Mouse (Mus musculus): ENCODE measurements around the gene Wdr91. TPM values are rescaled to one million over a fixed set of nuclear protein-coding genes. Genes with fewer than 3 reads are reported as not detected.

Wdr91 gene
- 58.4 and 60.2 TPM in 2 replicates for polyA plus RNA-seq (2012; rRNA removed)

GRCm38 (mm10) chr6:34910371-34911219, at the start of gene Wdr91:
Gene Wdr91, minus strand, starts transcription at chr6:34910876.
- under 1% methylated on average over 64 of the region's 64 CpGs for WGBS
- peak within 1 kb of the TSS; percentile 5; the same call in 1 of the 2 replicates for H3K27ac ChIP-seq (ENCODE audit: control insufficient read depth, insufficient read depth, low read length)
- H3K36me3 ChIP-seq (ENCODE audit: control insufficient read depth, insufficient read depth, low read length): peaks cover 16% of the 10 kb centered on the region
- H3K4me3 ChIP-seq (ENCODE audit: control insufficient read depth, insufficient read depth, low read length): peak within 1 kb of the TSS; percentile 72
- peak; percentile 93 for DNase-seq
- TF ChIP-seq CTCF (IDR thresholded peaks at IDR 0.05; ENCODE audit: borderline replicate concordance, control insufficient read depth, extremely low read depth, insufficient read depth, low read length, poor library complexity) (peak; percentile 68; the same call in 1 of the 2 replicates), POLR2A (IDR thresholded peaks at IDR 0.05; ENCODE audit: control insufficient read depth, extremely low read depth, insufficient read depth, low read length, poor library complexity) (peak; percentile 55; the same call in 1 of the 2 replicates)
- H3K27me3 ChIP-seq (ENCODE audit: control insufficient read depth, insufficient read depth, low read length): no peaks in the 10 kb centered on the region
- H3K4me1 ChIP-seq (replicated peaks; ENCODE audit: control insufficient read depth, insufficient read depth, low read length): peaks cover 6% of the 10 kb centered on the region

DNA sequence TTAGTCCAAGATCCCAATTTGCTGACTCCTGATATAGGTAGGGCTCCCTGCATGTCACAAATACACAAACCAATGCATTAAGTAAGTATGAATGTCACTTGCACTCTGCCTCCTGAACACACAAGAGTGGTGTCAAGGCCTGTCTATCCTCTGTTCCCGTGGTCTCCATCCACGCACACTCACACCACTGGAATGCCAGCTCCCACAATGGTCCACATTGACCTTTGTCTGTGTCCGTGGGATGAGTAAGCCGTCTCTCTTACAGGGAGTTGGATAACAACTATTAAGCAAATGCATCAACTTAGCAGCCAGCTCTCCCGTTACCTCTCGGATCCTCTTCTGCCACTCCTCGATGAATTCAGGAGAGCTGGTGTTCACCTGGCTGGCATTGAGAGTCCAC, 48.5 kb upstream of the Wdr91 start:
- Histone ChIP-seq H3K4me3 (ENCODE audit: control insufficient read depth, insufficient read depth, low read length) (no peak overlapping the region), H3K27me3 (ENCODE audit: control insufficient read depth, insufficient read depth, low read length) (no peaks in the 10 kb centered on the region), H3K27ac (ENCODE audit: control insufficient read depth, insufficient read depth, low read length) (no peak overlapping the region), H3K4me1 (replicated peaks; ENCODE audit: control insufficient read depth, insufficient read depth, low read length) (peaks cover 23% of the 10 kb centered on the region), H3K36me3 (ENCODE audit: control insufficient read depth, insufficient read depth, low read length) (no peaks in the 10 kb centered on the region)
- WGBS: 95% methylated on average over 7 of the region's 7 CpGs
- TF ChIP-seq POLR2A (IDR thresholded peaks at IDR 0.05; ENCODE audit: control insufficient read depth, extremely low read depth, insufficient read depth, low read length, poor library complexity): no peak
- TF ChIP-seq CTCF (IDR thresholded peaks at IDR 0.05; ENCODE audit: borderline replicate concordance, control insufficient read depth, extremely low read depth, insufficient read depth, low read length, poor library complexity): no peak
- no peak for DNase-seq

- no peak for DNase-seq
- TF ChIP-seq CTCF (IDR thresholded peaks at IDR 0.05; ENCODE audit: borderline replicate concordance, control insufficient read depth, extremely low read depth, insufficient read depth, low read length, poor library complexity) (no peak; the same call in 1 of the 2 replicates), POLR2A (IDR thresholded peaks at IDR 0.05; ENCODE audit: control insufficient read depth, extremely low read depth, insufficient read depth, low read length, poor library complexity) (no peak)
- 57% methylated on average over 8 of the region's 8 CpGs for WGBS
- Histone ChIP-seq H3K36me3 (ENCODE audit: control insufficient read depth, insufficient read depth, low read length) (no peaks in the 10 kb centered on the region), H3K27ac (ENCODE audit: control insufficient read depth, insufficient read depth, low read length) (no peak overlapping the region), H3K4me1 (replicated peaks; ENCODE audit: control insufficient read depth, insufficient read depth, low read length) (peaks cover 50% of the 10 kb centered on the region), H3K27me3 (ENCODE audit: control insufficient read depth, insufficient read depth, low read length) (no peaks in the 10 kb centered on the region), H3K4me3 (ENCODE audit: control insufficient read depth, insufficient read depth, low read length) (no peak overlapping the region)
Observed at GRCm38 (mm10) chr6:34955862-34956241, 45.2 kb upstream of the Wdr91 start.

- peaks cover 50% of the 10 kb centered on the region for H3K4me1 ChIP-seq (replicated peaks; ENCODE audit: control insufficient read depth, insufficient read depth, low read length)
- DNase-seq: peak; percentile 61
- no peak overlapping the region for H3K4me3 ChIP-seq (ENCODE audit: control insufficient read depth, insufficient read depth, low read length)
- H3K36me3 ChIP-seq (ENCODE audit: control insufficient read depth, insufficient read depth, low read length): no peaks in the 10 kb centered on the region
- H3K27me3 ChIP-seq (ENCODE audit: control insufficient read depth, insufficient read depth, low read length): no peaks in the 10 kb centered on the region
- WGBS: 48% methylated on average over 18 of the region's 18 CpGs
- TF ChIP-seq CTCF (IDR thresholded peaks at IDR 0.05; ENCODE audit: borderline replicate concordance, control insufficient read depth, extremely low read depth, insufficient read depth, low read length, poor library complexity) (peak; percentile 81; the same call in 1 of the 2 replicates), POLR2A (IDR thresholded peaks at IDR 0.05; ENCODE audit: control insufficient read depth, extremely low read depth, insufficient read depth, low read length, poor library complexity) (no peak)
- H3K27ac ChIP-seq (ENCODE audit: control insufficient read depth, insufficient read depth, low read length): no peak overlapping the region
Observed at GRCm38 (mm10) chr6:34954926-34955861, 44.5 kb upstream of the Wdr91 start.

DNA sequence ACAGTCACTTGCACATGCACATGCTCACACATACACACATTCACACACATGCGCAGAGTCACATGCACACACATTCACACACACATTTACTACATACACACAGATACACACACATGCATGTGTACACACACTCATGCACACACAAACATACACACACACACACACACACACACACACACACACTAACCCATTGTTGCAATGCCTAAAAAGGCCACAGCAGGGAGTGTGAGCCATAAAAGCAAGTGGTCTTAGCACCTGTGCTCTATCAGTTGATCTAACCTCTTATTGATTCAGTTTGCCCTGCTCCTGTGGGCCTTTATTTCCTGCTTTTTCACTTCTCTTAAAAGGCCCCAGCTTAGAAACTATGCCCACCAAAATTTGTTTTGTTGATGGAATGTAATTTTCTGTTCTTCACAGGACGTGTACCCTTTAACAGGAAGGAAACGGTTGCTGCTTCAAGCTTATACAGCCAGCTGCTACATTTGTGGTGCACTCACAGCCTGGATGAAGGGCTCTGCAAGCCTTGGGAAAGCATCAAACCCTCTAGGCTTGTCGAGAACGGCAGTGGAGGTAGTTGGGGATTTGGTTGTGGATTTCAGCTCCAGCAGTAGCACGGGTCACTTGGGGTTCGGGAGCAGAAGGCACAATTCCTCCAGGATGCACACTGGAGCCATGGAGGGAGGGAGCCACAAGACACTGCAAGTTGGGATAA, 41.4 kb upstream of the Wdr91 start:
- H3K27ac ChIP-seq (ENCODE audit: control insufficient read depth, insufficient read depth, low read length): peak overlapping the region; percentile 94
- H3K4me1 ChIP-seq (replicated peaks; ENCODE audit: control insufficient read depth, insufficient read depth, low read length): peaks cover 64% of the 10 kb centered on the region
- 22% methylated on average over 7 of the region's 7 CpGs for WGBS
- H3K36me3 ChIP-seq (ENCODE audit: control insufficient read depth, insufficient read depth, low read length): no peaks in the 10 kb centered on the region
- no peak for TF ChIP-seq POLR2A (IDR thresholded peaks at IDR 0.05; ENCODE audit: control insufficient read depth, extremely low read depth, insufficient read depth, low read length, poor library complexity)
- no peak for TF ChIP-seq CTCF (IDR thresholded peaks at IDR 0.05; ENCODE audit: borderline replicate concordance, control insufficient read depth, extremely low read depth, insufficient read depth, low read length, poor library complexity)
- H3K4me3 ChIP-seq (ENCODE audit: control insufficient read depth, insufficient read depth, low read length): peak overlapping the region; percentile 7; the same call in 1 of the 2 replicates
- H3K27me3 ChIP-seq (ENCODE audit: control insufficient read depth, insufficient read depth, low read length): no peaks in the 10 kb centered on the region
- no peak for DNase-seq

Data from thymus, adult 2 months (tissue).